Mouse (Mus musculus): ENCODE results near the gene Trim47. TPM values are rescaled to one million over a fixed set of nuclear protein-coding genes. Genes with fewer than 3 reads are reported as not detected.
A peak's percentile ranks its signal among the peaks of the same experiment; 100 is the strongest.

Gene Trim47
- polyA plus RNA-seq, 1 experiment from 2014 or later, result 4.3 TPM

GRCm38 (mm10) chr11:116087194-116088130 lies 39.5 kb downstream of the Trim47 start:
- WGBS, result 4% methylated on average over 31 of the region's 31 CpGs
- no peaks in the 10 kb centered on the region for H3K27me3 ChIP-seq (ENCODE audit: insufficient read depth, poor library complexity, severe bottlenecking)
- H3K27ac ChIP-seq, result peak overlapping the region; percentile 89
- peaks cover 26% of the 10 kb centered on the region for H3K4me1 ChIP-seq (replicated peaks)
- peak overlapping the region; percentile 62 for H3K4me3 ChIP-seq
- H3K9me3 ChIP-seq, result no peaks in the 10 kb centered on the region
- peak; percentile 90 for DNase-seq (ENCODE audit: low spot score)
- H3K36me3 ChIP-seq, result peaks cover 23% of the 10 kb centered on the region

- peaks cover 31% of the 10 kb centered on the region for H3K4me1 ChIP-seq (replicated peaks)
- peak within 1 kb of the TSS; percentile 62 for H3K4me3 ChIP-seq
- WGBS, result 6% methylated on average over 40 of the region's 43 CpGs
- peaks cover 33% of the 10 kb centered on the region for H3K36me3 ChIP-seq
- H3K27me3 ChIP-seq (ENCODE audit: insufficient read depth, poor library complexity, severe bottlenecking), result no peaks in the 10 kb centered on the region
- H3K9me3 ChIP-seq, result no peaks in the 10 kb centered on the region
- H3K27ac ChIP-seq, result peak within 1 kb of the TSS; percentile 92
- DNase-seq (ENCODE audit: low spot score), result peak; percentile 99
Measured at GRCm38 (mm10) chr11:116086258-116087193, 40.5 kb downstream of the Trim47 start, which contains the start of gene Wbp2. Gene Wbp2 (minus strand): TSS chr11:116086995.

- Histone ChIP-seq H3K27ac (no peak overlapping the region), H3K4me3 (no peak overlapping the region), H3K36me3 (peaks cover 56% of the 10 kb centered on the region)
Measured at GRCm38 (mm10) chr11:116084166-116084565, 42.8 kb downstream of the Trim47 start.

GRCm38 (mm10) chr11:116083096-116083672 lies 43.8 kb downstream of the Trim47 start:
- Histone ChIP-seq H3K27ac (peak overlapping the region; percentile 29; the same call in 1 of the 2 replicates), H3K27me3 (ENCODE audit: insufficient read depth, poor library complexity, severe bottlenecking) (no peaks in the 10 kb centered on the region), H3K4me1 (replicated peaks) (peaks cover 64% of the 10 kb centered on the region), H3K9me3 (no peaks in the 10 kb centered on the region), H3K4me3 (no peak overlapping the region), H3K36me3 (peaks cover 63% of the 10 kb centered on the region)
- DNase-seq (ENCODE audit: low spot score), result no peak
- 89% methylated on average over 14 of the region's 14 CpGs for WGBS

More at GRCm38 (mm10) chr11:116084166-116084565, 42.8 kb downstream of the Trim47 start:
- no peak for DNase-seq (ENCODE audit: low spot score)
- no peaks in the 10 kb centered on the region for H3K9me3 ChIP-seq
- H3K4me1 ChIP-seq (replicated peaks), result peaks cover 54% of the 10 kb centered on the region
- no peaks in the 10 kb centered on the region for H3K27me3 ChIP-seq (ENCODE audit: insufficient read depth, poor library complexity, severe bottlenecking)
- WGBS, result 94% methylated on average over 6 of the region's 6 CpGs

GRCm38 (mm10) chr11:116081081-116081480 lies 45.9 kb downstream of the Trim47 start:
- peaks cover 63% of the 10 kb centered on the region for H3K36me3 ChIP-seq
- H3K9me3 ChIP-seq, result no peaks in the 10 kb centered on the region
- DNase-seq (ENCODE audit: low spot score), result no peak
- H3K4me3 ChIP-seq, result no peak overlapping the region
- WGBS, result 81% methylated on average over 6 of the region's 6 CpGs
- peak overlapping the region; percentile 62; the same call in 1 of the 2 replicates for H3K27ac ChIP-seq
- peaks cover 74% of the 10 kb centered on the region for H3K4me1 ChIP-seq (replicated peaks)
- H3K27me3 ChIP-seq (ENCODE audit: insufficient read depth, poor library complexity, severe bottlenecking), result no peaks in the 10 kb centered on the region; the same call in 1 of the 2 replicates

GRCm38 (mm10) chr11:116079511-116079910 lies 47.5 kb downstream of the Trim47 start:
- Histone ChIP-seq H3K4me1 (replicated peaks) (peaks cover 73% of the 10 kb centered on the region), H3K36me3 (peaks cover 58% of the 10 kb centered on the region), H3K27ac (peak overlapping the region; percentile 88), H3K4me3 (peak overlapping the region; percentile 49), H3K27me3 (ENCODE audit: insufficient read depth, poor library complexity, severe bottlenecking) (no peaks in the 10 kb centered on the region; the same call in 1 of the 2 replicates), H3K9me3 (no peaks in the 10 kb centered on the region)
- 79% methylated on average over 10 of the region's 10 CpGs for WGBS
- DNase-seq (ENCODE audit: low spot score), result no peak

GRCm38 (mm10) chr11:116078676-116079320 lies 48.2 kb downstream of the Trim47 start:
- H3K27me3 ChIP-seq (ENCODE audit: insufficient read depth, poor library complexity, severe bottlenecking), result no peaks in the 10 kb centered on the region; the same call in 1 of the 2 replicates
- 16% methylated on average over 10 of the region's 10 CpGs for WGBS
- peak overlapping the region; percentile 88 for H3K27ac ChIP-seq
- no peaks in the 10 kb centered on the region for H3K9me3 ChIP-seq
- H3K36me3 ChIP-seq, result peaks cover 52% of the 10 kb centered on the region
- peaks cover 75% of the 10 kb centered on the region for H3K4me1 ChIP-seq (replicated peaks)
- peak; percentile 66 for DNase-seq (ENCODE audit: low spot score)
- peak overlapping the region; percentile 49 for H3K4me3 ChIP-seq

GRCm38 (mm10) chr11:116078221-116078620 lies 48.8 kb downstream of the Trim47 start:
- Histone ChIP-seq H3K27ac (peak overlapping the region; percentile 88), H3K36me3 (peaks cover 46% of the 10 kb centered on the region), H3K27me3 (ENCODE audit: insufficient read depth, poor library complexity, severe bottlenecking) (no peaks in the 10 kb centered on the region; the same call in 1 of the 2 replicates), H3K9me3 (no peaks in the 10 kb centered on the region), H3K4me1 (replicated peaks) (peaks cover 81% of the 10 kb centered on the region), H3K4me3 (peak overlapping the region; percentile 49)
- 8% methylated on average over 16 of the region's 16 CpGs for WGBS
- peak; percentile 75 for DNase-seq (ENCODE audit: low spot score)

GRCm38 (mm10) chr11:116077446-116078204 lies 49.4 kb downstream of the Trim47 start, which contains the start of gene Unc13d:
Gene Unc13d (minus strand): TSS chr11:116077961.
- H3K36me3 ChIP-seq, result peaks cover 41% of the 10 kb centered on the region
- H3K27ac ChIP-seq, result peak within 1 kb of the TSS; percentile 88
- H3K27me3 ChIP-seq (ENCODE audit: insufficient read depth, poor library complexity, severe bottlenecking), result no peaks in the 10 kb centered on the region; the same call in 1 of the 2 replicates
- peak within 1 kb of the TSS; percentile 49 for H3K4me3 ChIP-seq
- WGBS, result 63% methylated on average over 22 of the region's 22 CpGs
- no peaks in the 10 kb centered on the region for H3K9me3 ChIP-seq
- DNase-seq (ENCODE audit: low spot score), result no peak
- peaks cover 83% of the 10 kb centered on the region for H3K4me1 ChIP-seq (replicated peaks)

- H3K4me1 ChIP-seq (replicated peaks), result peaks cover 82% of the 10 kb centered on the region
- no peaks in the 10 kb centered on the region for H3K9me3 ChIP-seq
- peaks cover 33% of the 10 kb centered on the region for H3K36me3 ChIP-seq
- WGBS, result 83% methylated on average over 7 of the region's 7 CpGs
- H3K27me3 ChIP-seq (ENCODE audit: insufficient read depth, poor library complexity, severe bottlenecking), result no peaks in the 10 kb centered on the region; the same call in 1 of the 2 replicates
- no peak for DNase-seq (ENCODE audit: low spot score)
- H3K4me3 ChIP-seq, result peak overlapping the region; percentile 49
- H3K27ac ChIP-seq, result peak overlapping the region; percentile 88
Measured at GRCm38 (mm10) chr11:116076836-116077235, 50.2 kb downstream of the Trim47 start.

- DNase-seq (ENCODE audit: low spot score), result no peak
- Histone ChIP-seq H3K36me3 (peaks cover 27% of the 10 kb centered on the region), H3K4me3 (peak overlapping the region; percentile 49; the same call in 1 of the 2 replicates), H3K27ac (peak overlapping the region; percentile 88), H3K27me3 (ENCODE audit: insufficient read depth, poor library complexity, severe bottlenecking) (no peaks in the 10 kb centered on the region; the same call in 1 of the 2 replicates), H3K4me1 (replicated peaks) (peaks cover 75% of the 10 kb centered on the region), H3K9me3 (no peaks in the 10 kb centered on the region)
- WGBS, result 57% methylated on average over 7 of the region's 7 CpGs
Measured at GRCm38 (mm10) chr11:116076266-116076540, 50.8 kb downstream of the Trim47 start.

All from hindbrain, embryonic 10.5 days (tissue).